Mouse (Mus musculus) cerebellum, adult 11 months (tissue): ENCODE data around the gene Usp25.

Experiments
- DNase-seq: peaks from one replicate; pipeline ENCODE4 v3.0.0; 2022

The Usp25 gene

GRCm38 (mm10) chr16:77013427-77014320, at the start of gene Usp25:
Usp25 (plus strand) TSS chr16:77013706.
- DNase-seq, result peak; percentile 89

DNA sequence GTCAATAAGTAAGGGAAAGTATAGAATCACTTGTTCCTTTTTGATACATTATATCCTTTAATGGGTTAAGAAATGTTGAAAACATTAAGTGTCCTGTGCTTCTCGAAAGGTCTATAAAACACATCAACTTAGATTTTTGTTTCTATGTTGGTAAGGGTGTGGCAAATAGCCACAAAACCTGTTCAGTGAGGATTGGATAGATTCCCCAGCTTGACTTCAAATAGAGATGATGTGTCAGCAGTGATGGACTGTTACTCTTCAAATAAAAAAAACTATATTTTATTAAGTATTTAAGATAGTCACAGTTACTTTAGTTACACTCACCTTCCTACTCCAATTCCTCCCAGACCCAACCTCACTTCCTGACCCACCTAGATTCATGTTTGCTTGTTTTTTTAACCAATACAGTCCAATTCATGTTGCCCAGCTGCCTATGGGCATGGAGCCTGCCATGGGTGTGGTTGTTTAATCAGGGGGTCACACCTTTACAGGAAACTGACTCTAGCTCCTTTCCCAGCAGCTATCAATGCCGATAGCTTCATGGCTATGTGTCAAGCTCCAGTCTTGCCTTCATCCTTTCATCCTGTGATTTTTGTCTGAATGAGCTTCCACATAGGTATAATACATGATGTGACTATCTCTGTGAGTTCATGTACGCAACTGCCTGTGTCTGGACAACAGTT, 45.8 kb upstream of the Usp25 start:
- DNase-seq, result no peak

DNA sequence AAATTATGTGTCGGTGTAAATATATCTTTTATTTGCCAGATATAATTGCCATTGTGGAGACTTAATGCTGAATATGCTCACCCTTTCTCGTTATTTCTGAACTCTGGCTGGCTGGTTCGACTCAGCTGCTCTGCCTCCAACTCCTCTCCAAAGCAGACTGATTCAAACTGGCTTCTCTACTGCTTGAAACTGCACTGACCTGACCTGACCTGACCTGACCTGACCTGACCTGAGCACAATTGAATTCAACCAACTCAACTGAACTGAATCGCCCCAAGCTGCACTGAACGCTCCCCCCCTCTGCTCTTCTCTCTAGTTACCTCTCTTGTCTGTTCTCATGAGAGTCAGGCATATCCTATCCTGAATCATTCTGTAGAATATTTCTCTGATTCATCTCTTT, 42.3 kb upstream of the Usp25 start:
- DNase-seq, result no peak

DNA sequence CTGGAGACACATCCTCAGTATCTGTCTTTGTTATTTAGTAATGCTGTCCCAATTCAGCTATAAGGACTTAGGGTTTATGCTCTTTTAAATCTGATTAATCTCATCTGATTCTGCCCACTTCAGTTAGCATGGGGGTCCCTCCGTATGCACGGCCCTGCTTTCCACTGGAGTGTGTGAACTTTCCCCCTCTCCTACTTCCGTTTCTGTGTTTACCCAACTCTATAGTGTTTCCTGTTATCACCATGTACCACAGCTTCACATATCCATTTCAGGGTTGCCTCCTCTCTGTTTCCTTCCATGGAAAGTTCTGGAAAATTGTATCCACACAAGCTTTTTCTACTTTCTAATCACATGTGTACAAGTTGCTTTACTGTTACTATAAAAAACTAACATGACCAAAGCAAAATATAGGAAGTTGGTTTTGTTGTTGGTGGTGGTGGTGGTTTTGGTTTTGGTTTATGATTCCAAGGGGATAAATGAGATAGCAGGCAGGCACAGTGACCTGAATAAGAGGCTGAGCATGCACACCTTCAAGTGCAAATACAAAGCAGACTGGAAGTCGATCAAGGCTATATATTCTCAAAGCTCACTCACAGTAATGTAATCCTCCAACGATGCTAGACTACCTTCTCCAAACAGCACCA, 36.6 kb upstream of the Usp25 start:
- no peak for DNase-seq

GRCm38 (mm10) chr16:76983696-76984095, 29.8 kb upstream of the Usp25 start:
- no peak for DNase-seq

DNA sequence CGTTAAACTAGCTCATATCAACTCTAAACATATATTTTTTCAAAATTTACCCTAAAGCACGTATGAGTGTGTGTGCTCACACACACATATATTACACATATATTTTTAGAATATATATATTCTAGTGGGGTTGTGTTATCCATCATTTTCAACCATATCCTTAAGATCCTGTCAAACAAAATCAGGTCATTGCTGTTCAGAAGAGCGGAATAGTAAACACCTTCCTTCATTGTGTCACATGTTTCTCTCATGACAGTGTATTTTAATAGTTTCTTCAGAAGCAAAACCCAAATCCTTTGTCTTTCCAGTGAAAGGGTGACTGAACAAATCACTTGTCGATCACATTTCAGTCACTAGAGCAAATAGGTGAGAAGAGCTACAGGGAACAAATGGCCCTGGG, 25.8 kb upstream of the Usp25 start:
- DNase-seq, result no peak

DNA sequence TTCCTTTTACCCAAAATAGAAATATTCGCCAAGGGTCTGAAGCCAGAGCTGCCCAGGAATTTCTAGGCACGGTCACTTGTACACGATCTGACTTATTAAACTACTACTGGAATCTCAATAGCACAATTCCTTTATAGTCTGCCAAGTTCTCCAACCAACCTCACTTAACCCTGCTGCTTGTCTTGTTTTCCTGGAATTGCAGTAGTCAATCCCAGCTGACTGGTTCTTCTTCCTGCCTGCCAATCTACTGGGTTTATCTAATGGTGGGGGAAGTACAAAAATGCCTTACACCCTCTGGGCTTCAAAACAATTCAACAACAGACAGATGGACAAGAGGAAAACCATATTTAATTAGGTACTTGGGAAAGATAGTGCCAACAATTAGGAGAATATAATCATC, 9.6 kb upstream of the Usp25 start:
- DNase-seq, result no peak

- no peak for DNase-seq
Measured at GRCm38 (mm10) chr16:77009173-77009572, 4.3 kb upstream of the Usp25 start.

DNA sequence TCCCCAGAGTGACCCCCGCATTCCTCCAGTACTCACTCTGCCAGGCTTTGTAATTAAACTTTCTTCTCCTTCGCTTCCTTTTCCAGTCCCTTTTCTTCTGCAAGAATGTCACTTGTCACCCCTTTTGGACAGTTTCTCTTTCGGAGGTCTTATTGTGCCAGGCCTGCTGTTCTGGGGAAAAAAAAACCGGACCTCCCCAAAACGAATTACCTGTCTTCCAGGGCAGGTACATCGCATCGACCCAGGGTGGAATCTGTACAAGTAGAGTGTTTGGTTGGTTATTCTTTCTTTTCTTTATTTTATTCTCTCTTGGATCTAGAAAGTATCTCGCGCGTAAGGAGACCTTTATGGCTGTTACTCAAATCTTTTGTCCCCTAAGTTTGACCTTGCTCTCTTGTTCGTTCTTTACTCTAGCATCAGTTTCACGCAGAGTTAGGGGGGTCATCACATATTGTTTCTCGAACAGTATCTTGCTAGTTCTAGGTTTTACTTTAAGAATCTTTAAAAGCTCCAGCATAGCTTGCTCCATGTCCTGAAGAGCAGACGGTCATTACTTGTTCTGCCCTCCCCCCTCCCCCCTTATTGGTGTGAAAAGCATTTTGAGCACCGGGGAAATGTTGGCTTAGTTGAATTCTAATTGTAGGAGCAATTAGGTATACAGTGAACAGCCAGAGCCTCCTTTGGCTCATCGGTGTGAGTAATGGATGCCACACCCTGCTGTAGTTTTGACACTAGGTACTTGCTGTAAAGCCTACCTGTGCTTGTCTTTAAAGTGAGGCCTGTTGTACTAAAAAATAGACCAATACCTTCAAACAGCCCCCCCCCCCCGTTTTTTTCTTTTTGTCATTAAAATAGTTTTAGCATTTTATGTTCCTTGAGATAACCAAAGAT, 1.1 kb downstream of the Usp25 start:
- DNase-seq, result no peak

DNA sequence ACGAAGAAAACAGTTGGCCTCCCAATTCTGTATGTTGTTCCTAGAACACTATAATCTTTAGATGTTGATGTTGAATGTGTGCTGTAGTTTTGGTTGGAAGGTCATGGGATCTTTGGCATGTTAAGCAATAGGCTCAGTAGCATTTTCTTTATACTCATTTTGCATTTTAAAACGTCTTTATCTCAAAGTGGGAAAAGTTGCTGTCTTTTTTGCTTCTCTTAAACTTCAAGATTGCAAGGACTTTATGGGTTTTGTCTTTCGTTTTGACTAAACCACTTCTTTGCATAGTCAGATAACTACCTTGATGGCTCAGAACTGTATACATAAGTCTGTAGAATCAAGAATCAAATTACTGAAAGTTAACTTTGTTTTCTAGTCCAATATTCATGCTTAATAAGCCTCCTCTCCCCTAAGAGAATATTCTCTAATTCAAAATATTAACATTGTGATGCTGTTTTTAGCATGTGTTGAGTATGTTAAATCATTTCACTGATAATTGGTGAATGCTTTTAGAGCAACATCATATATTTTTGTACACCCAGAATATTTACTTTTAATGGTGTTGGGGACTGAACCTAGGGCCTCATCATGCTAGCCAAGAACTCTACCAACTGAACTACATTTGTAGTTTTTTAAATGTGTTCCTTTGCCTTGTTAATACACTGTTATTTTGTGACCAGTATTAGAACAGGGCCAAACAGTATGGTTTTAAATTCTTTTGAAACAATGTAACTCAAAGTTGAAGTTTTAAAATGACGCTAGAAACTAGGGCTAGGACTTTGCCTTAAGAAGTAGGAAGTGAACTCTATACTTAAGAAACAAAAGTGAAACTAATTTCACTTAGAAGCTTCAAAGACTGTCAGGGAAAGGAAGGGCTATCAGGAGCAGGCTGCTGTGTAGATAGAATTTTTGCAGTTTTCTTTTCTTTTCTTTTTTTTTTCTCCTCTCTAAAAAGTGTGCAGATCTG, 2.2 kb downstream of the Usp25 start:
- DNase-seq, result no peak

DNA sequence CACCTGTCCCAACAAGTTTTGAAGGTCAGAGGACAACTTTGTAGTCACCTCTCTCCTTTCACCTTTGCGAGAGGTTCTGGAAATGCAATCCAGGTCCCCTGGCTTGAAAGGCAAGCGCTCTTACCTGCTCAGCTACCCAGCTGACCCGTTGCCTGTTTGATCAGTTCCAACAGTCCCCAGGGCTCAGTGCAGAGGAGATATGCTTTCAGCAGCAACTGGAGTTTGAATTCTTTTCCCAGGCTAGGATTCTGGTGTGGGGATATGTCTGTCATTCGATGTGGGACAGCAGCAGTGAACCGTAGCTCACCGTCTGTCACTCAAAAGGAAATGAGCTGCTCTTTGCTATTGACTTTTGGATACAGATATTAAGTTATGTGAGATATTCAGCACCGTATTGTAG, 4.4 kb downstream of the Usp25 start:
- no peak for DNase-seq

- no peak for DNase-seq
Measured at GRCm38 (mm10) chr16:77020190-77020589, 6.7 kb downstream of the Usp25 start.

- no peak for DNase-seq
Measured at GRCm38 (mm10) chr16:77023627-77024379, 10.3 kb downstream of the Usp25 start.

GRCm38 (mm10) chr16:77026099-77026498, 12.6 kb downstream of the Usp25 start:
- DNase-seq, result no peak

GRCm38 (mm10) chr16:77026933-77027332, 13.4 kb downstream of the Usp25 start:
- DNase-seq, result no peak

- DNase-seq, result no peak
Measured at GRCm38 (mm10) chr16:77027976-77028686, 14.6 kb downstream of the Usp25 start.

DNA sequence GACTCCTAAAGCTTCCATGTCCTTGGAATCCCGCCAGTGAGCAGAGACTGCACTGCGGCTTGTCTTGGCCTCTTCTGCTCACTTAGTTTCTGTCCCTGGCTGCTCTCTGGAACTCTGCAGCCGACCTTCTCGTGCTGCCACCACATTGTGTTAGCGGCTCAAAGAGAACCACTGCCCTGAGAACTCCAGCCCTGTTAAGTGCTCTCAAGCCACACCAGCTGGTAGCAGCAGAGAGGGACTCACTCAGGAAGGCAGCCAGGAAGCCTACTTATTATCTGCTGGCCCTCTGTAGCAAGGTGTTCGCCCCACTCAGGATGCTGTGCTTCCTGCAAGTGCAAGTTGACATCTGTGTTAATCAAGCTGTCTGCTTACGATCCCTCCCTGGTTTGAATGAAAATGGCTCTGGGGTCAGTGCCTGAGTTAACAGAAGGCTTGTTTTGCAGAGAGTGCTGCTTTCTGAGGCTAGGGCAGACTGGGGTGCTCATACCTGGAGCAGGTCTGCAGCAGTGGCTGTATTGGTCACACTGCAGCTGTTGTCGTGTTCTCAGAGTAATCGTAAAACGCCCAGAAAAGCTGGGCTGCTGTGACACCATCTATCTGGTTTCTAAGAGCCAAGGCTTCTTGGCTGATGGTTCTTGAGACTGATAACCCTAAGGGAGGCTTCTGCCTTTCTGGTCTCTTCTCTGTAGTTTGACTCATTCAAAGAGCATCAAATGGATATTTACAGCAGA, 15.3 kb downstream of the Usp25 start:
- peak; percentile 58 for DNase-seq

- no peak for DNase-seq
Measured at GRCm38 (mm10) chr16:77030435-77030834, 16.9 kb downstream of the Usp25 start.

DNA sequence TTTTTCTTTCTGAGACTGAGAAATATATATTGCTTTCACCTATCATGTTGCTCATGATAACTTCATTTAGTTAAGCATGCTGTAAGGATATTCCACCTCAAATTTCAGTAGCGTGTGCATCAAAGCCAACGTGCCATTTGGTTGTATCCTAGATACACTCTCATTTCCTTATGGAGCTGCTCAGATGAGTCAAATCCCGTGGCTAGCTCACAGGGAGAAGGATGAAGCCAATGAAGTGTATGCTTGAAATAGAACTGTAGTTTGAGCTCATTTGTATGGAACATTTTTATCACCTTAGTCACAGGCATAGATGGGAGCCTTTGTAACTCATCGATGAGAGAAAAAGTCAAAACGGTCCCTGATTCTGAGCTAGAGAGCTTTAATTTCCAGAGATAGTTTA, 20.8 kb downstream of the Usp25 start:
- DNase-seq, result no peak
